Mouse (Mus musculus) adipose tissue, adult 10 weeks (tissue): Measurements from ENCODE around the gene Tmem30c. TPM values are rescaled to one million over a fixed set of nuclear protein-coding genes. Genes with fewer than 3 reads are reported as not detected.

Experiments used
- polyA plus RNA-seq: library from polyadenylated mRNA; stranded (reverse); fragments of 350-450 nt; fragmentation: Illumina TruSeq; extraction: RNeasy Lipid Tissue Mini Kit (QIAGEN cat#74804); gene quantifications from one replicate; pipeline ENCODE4 v1.2.3, GENCODE M21; 2014; ENCODE audit warnings: low read depth, low replicate concordance

Gene Tmem30c
- 0.47 TPM for polyA plus RNA-seq

GRCm38 (mm10) chr16:57292765-57293164, at the start of gene Tmem30c:
Tmem30c (minus strand) TSS chr16:57292865.

GRCm38 (mm10) chr16:57231089-57231936, 61.4 kb downstream of the Tmem30c start, which contains the start of gene Tbc1d23:
Tbc1d23 (minus strand) TSS chr16:57231504.

Other genes with a start within 250 kb of the Tmem30c start
- not detected for gene Tmem45a2, start 221.5 kb downstream of the Tmem30c start, polyA plus RNA-seq
- 26.2 TPM for gene Tomm70a, start 171.2 kb downstream of the Tmem30c start, polyA plus RNA-seq
- gene Nit2, start 125.5 kb downstream of the Tmem30c start, polyA plus RNA-seq: 30.2 TPM
- gene Tbc1d23, start 61.4 kb downstream of the Tmem30c start, polyA plus RNA-seq: 28.7 TPM
- gene Filip1l, start 60.2 kb upstream of the Tmem30c start, polyA plus RNA-seq: 23.1 TPM